Comparison of ENCODE assay signal across 9 mouse cellular contexts in the genomic region with DNA sequence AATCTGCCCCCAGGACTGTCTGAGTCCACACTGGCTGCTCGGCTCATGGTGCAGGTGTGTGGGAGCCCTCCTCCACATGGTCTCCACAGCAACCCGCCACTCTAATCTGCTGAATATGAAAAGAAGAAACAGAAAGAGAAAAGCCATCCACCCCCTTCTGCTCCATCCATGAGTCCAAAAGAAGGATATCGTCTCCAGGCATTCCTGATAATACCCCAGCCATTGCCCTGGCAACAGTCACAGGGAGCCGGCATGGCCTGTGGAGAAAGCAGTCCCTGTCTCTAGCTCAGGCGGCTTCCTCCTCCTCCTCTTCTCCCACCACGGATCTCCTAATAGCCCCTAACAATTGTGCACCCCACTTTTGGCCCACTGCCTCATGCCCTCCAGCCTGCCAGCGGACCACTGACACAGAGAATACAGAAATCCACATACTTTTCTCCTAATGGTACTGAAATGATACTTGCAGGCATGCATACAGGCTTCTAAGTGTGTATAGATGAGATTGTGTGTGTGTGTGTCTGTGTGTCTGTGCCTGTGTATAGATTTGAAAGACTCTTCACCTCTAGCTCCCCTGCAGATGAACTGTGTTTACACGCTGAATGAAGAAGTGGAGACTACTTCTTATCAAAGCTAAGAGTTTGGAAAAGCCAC.
DNase-seq lines count a peak whose midpoint lies in the region; ATAC-seq lines count a peak whose summit lies in the region.
"Had no signal": no experiment of that assay in that cellular context is flagged by ENCODE, and none has a peak within 500 bp of the region (broad histone marks: within the 10 kb centered on the region; RNA-seq: fewer than 3 reads in every experiment).

No protein-coding gene starts in this region.

- no peaks in the 10 kb centered on the region for H3K9me3 ChIP-seq in lung, embryonic 15.5 days
- H3K9me3 ChIP-seq in forebrain, embryonic 13.5 days (replicated peaks), result no peaks in the 10 kb centered on the region
- H3K9me3 ChIP-seq in hindbrain, embryonic 13.5 days, result no peaks in the 10 kb centered on the region
- H3K9me3 ChIP-seq in limb, embryonic 15.5 days, result no peaks in the 10 kb centered on the region

- H3K4me2 ChIP-seq in lung, embryonic 15.5 days, result peak overlapping the region; percentile 7; the same call in 1 of the 2 replicates
- H3K4me2 ChIP-seq in forebrain, embryonic 13.5 days, result peak overlapping the region; percentile 37
- peak overlapping the region; percentile 33; the same call in 1 of the 2 replicates for H3K4me2 ChIP-seq in hindbrain, embryonic 13.5 days
- no peak overlapping the region for H3K4me2 ChIP-seq in limb, embryonic 15.5 days

- no peak overlapping the region for H3K9ac ChIP-seq in lung, embryonic 15.5 days
- H3K9ac ChIP-seq in forebrain, embryonic 13.5 days, result peak overlapping the region; percentile 26
- H3K9ac ChIP-seq in hindbrain, embryonic 13.5 days, result peak overlapping the region; percentile 51
- no peak overlapping the region for H3K9ac ChIP-seq in limb, embryonic 15.5 days
- H3K9ac ChIP-seq: liver, embryonic 14.5 days had no signal

- peak overlapping the region; percentile 90 for H3K27ac ChIP-seq in lung, embryonic 15.5 days
- peak overlapping the region; percentile 73 for H3K27ac ChIP-seq in forebrain, embryonic 13.5 days
- H3K27ac ChIP-seq in hindbrain, embryonic 13.5 days, result peak overlapping the region; percentile 80
- H3K27ac ChIP-seq in limb, embryonic 15.5 days, result peak overlapping the region; percentile 57; the same call in 1 of the 2 replicates
- H3K27ac ChIP-seq: liver, embryonic 14.5 days had no signal

- DNase-seq in lung, adult 18-20 months, result no peak
- DNase-seq in right cerebral cortex, postnatal 36 days (ENCODE audit: low spot score in 2 of 2), result peak; percentile 34 to 64
- DNase-seq in urinary bladder, adult 2 months (ENCODE audit: low spot score), result no peak

- ATAC-seq in lung, embryonic 15.5 days (ENCODE audit: borderline replicate concordance, extremely low read depth, low FRiP score, low TSS enrichment), result peak; percentile 28; the same call in 1 of the 2 replicates
- peak; percentile 86 for ATAC-seq in forebrain, embryonic 13.5 days
- ATAC-seq in hindbrain, embryonic 13.5 days (ENCODE audit: low FRiP score), result peak; percentile 94
- no peak for ATAC-seq in limb, embryonic 15.5 days (ENCODE audit: insufficient number of reproducible peaks, low FRiP score, low TSS enrichment, low read depth)
- ATAC-seq in inflammation-experienced regulatory T-cells, adult 6 months, result no peak

- H3K4me1 ChIP-seq in lung, embryonic 15.5 days, result peaks cover 21% of the 10 kb centered on the region
- peaks cover 19% of the 10 kb centered on the region for H3K4me1 ChIP-seq in forebrain, embryonic 13.5 days
- H3K4me1 ChIP-seq in hindbrain, embryonic 13.5 days (replicated peaks), result peaks cover 20% of the 10 kb centered on the region
- H3K4me1 ChIP-seq in limb, embryonic 15.5 days, result peaks cover 15% of the 10 kb centered on the region

- H3K27me3 ChIP-seq in lung, embryonic 15.5 days, result no peaks in the 10 kb centered on the region
- H3K27me3 ChIP-seq in forebrain, embryonic 13.5 days, result no peaks in the 10 kb centered on the region
- no peaks in the 10 kb centered on the region for H3K27me3 ChIP-seq in hindbrain, embryonic 13.5 days
- no peaks in the 10 kb centered on the region for H3K27me3 ChIP-seq in limb, embryonic 15.5 days

- H3K36me3 ChIP-seq in lung, embryonic 15.5 days, result no peaks in the 10 kb centered on the region
- no peaks in the 10 kb centered on the region for H3K36me3 ChIP-seq in forebrain, embryonic 13.5 days (ENCODE audit: poor library complexity, severe bottlenecking)
- H3K36me3 ChIP-seq in hindbrain, embryonic 13.5 days, result no peaks in the 10 kb centered on the region
- H3K36me3 ChIP-seq in limb, embryonic 15.5 days, result no peaks in the 10 kb centered on the region

- H3K4me3 ChIP-seq in lung, embryonic 15.5 days, result no peak overlapping the region
- no peak overlapping the region for H3K4me3 ChIP-seq in forebrain, embryonic 13.5 days
- no peak overlapping the region for H3K4me3 ChIP-seq in hindbrain, embryonic 13.5 days
- no peak overlapping the region for H3K4me3 ChIP-seq in limb, embryonic 15.5 days

- WGBS in lung, embryonic 15.5 days, result 27% methylated on average over 8 of the region's 8 CpGs
- WGBS in forebrain, embryonic 13.5 days, result 8% methylated on average over 8 of the region's 8 CpGs
- 9% methylated on average over 8 of the region's 8 CpGs for WGBS in hindbrain, embryonic 13.5 days
- 52% methylated on average over 8 of the region's 8 CpGs for WGBS in limb, embryonic 15.5 days

Comparison
In these comparisons a context has a peak if more than half of its experiments do, and no peak if none do; other contexts are left out.
1. ATAC-seq: peak in lung, embryonic 15.5 days (single experiment), forebrain, embryonic 13.5 days (single experiment) and hindbrain, embryonic 13.5 days (single experiment); none in limb, embryonic 15.5 days (single experiment) and inflammation-experienced regulatory T-cells, adult 6 months (single experiment).
2. H3K9ac ChIP-seq: peak in forebrain, embryonic 13.5 days (single experiment) and hindbrain, embryonic 13.5 days (single experiment); none in lung, embryonic 15.5 days (single experiment) and limb, embryonic 15.5 days (single experiment).
3. DNase-seq: peak in right cerebral cortex, postnatal 36 days (2 of 2); none in lung, adult 18-20 months (0 of 2) and urinary bladder, adult 2 months (single experiment).
4. Peak in every context shown above with its lines, with median percentiles within 50 percentile points of each other: H3K27ac ChIP-seq.